Mouse (Mus musculus) heart, postnatal 25 days (tissue): Measurements from ENCODE around the gene Psd4. TPM values are rescaled to one million over a fixed set of nuclear protein-coding genes. Genes with fewer than 3 reads are reported as not detected.

Source experiments
- DNase-seq: peaks from one replicate; pipeline ENCODE4 v3.0.0; 2022; ENCODE audit warnings: low spot score
- intact Hi-C: fragments of 180-260 bp; cut with DNase I; formaldehyde crosslinking; loops from one replicate; pipeline ENCODE4 v1.15.1; 2025
- total RNA-seq, 2 experiments: library from RNA; stranded (reverse); gene quantifications; 2 replicates each; pipeline ENCODE4 v1.2.3; 2021

Gene Psd4
- total RNA-seq, 2 experiments from 2014 or later, result 1.1 to 1.2 TPM

- intact Hi-C loops, result no loop called here
- DNase-seq, result no peak
These were observed 60.7 kb downstream of the Psd4 start for GRCm38 (mm10) chr2:24427866-24428675.

GRCm38 (mm10) chr2:24429806-24430205 lies 62.4 kb downstream of the Psd4 start:
- no peak for DNase-seq
- intact Hi-C loops, result no loop called here

GRCm38 (mm10) chr2:24434670-24435069 lies 67.3 kb downstream of the Psd4 start:
- intact Hi-C loops, result no loop called here
- no peak for DNase-seq

- intact Hi-C loops, result no loop called here
- no peak for DNase-seq
These were observed 68.3 kb downstream of the Psd4 start for GRCm38 (mm10) chr2:24435699-24436098.

- no peak for DNase-seq
- intact Hi-C loops, result no loop called here
These were observed 72.7 kb downstream of the Psd4 start for GRCm38 (mm10) chr2:24440056-24440455.

GRCm38 (mm10) chr2:24441899-24442298 lies 74.5 kb downstream of the Psd4 start:
- intact Hi-C loops, result no loop called here

GRCm38 (mm10) chr2:24442303-24442925 lies 75.0 kb downstream of the Psd4 start:
- intact Hi-C loops, result no loop called here
- no peak for DNase-seq

More at GRCm38 (mm10) chr2:24441899-24442298, 74.5 kb downstream of the Psd4 start:
- no peak for DNase-seq

GRCm38 (mm10) chr2:24443256-24443790 lies 75.9 kb downstream of the Psd4 start:
- no peak for DNase-seq
- intact Hi-C loops, result no loop called here

- no peak for DNase-seq
- intact Hi-C loops, result no loop called here
These were observed 81.7 kb downstream of the Psd4 start for GRCm38 (mm10) chr2:24449111-24449510.

- no peak for DNase-seq
- intact Hi-C loops, result no loop called here
These were observed 85.8 kb downstream of the Psd4 start for GRCm38 (mm10) chr2:24453206-24453605.

- intact Hi-C loops, result no loop called here
- DNase-seq, result no peak
These were observed 87.1 kb downstream of the Psd4 start for GRCm38 (mm10) chr2:24454429-24455011.

- DNase-seq, result no peak
These were observed 87.9 kb downstream of the Psd4 start for GRCm38 (mm10) chr2:24455057-24455855.

GRCm38 (mm10) chr2:24456841-24457240 lies 89.5 kb downstream of the Psd4 start:
- intact Hi-C loops, result no loop called here
- no peak for DNase-seq

More at GRCm38 (mm10) chr2:24455057-24455855, 87.9 kb downstream of the Psd4 start:
- intact Hi-C loops, result no loop called here

GRCm38 (mm10) chr2:24460112-24460807 lies 92.9 kb downstream of the Psd4 start:
- intact Hi-C loops, result no loop called here
- no peak for DNase-seq

- intact Hi-C loops, result no loop called here
- no peak for DNase-seq
These were observed 93.4 kb downstream of the Psd4 start for GRCm38 (mm10) chr2:24460808-24461127.

Other genes with a start within 250 kb of the Psd4 start
- gene Il1f8, start 214.4 kb upstream of the Psd4 start, total RNA-seq, result not detected
- not detected for gene Il1f9, start 181.1 kb upstream of the Psd4 start, total RNA-seq
- gene Il1f6, start 152.2 kb upstream of the Psd4 start, total RNA-seq, result not detected
- not detected for gene Il1f5, start 90.6 kb upstream of the Psd4 start, total RNA-seq
- not detected for gene Il1f10, start 76.4 kb upstream of the Psd4 start, total RNA-seq
- not detected for gene Il1rn, start 30.7 kb upstream of the Psd4 start, total RNA-seq
- gene Pax8, start 108.0 kb downstream of the Psd4 start, total RNA-seq, result not detected